Mouse (Mus musculus) cortical plate, adult 2 months (tissue): ENCODE results near the gene Gsta2. TPM values are rescaled to one million over a fixed set of nuclear protein-coding genes. Genes with fewer than 3 reads are reported as not detected.
"Not testable (repeated sequence)": the region's sequence is repeated elsewhere in the genome, so short reads cannot be mapped to it uniquely, and the experiment has no call there.

Experiments
- H3K27ac ChIP-seq: fragments of 200-500 bp; 2 replicates; pipeline ENCODE4 v1.5.1; 2012; ENCODE audit warnings: low read length, control low read depth, inconsistent platforms; ENCODE audit not compliant: insufficient read depth
- H3K4me1 ChIP-seq: fragments of 200-500 bp; 2 replicates; pipeline ENCODE4 v1.6.1; 2011; ENCODE audit warnings: low read length; ENCODE audit not compliant: control insufficient read depth, insufficient read depth
- H3K4me3 ChIP-seq: fragments of 200-500 bp; 2 replicates; pipeline ENCODE4 v1.5.1; 2011; ENCODE audit warnings: mild to moderate bottlenecking, low read length, control low read depth; ENCODE audit not compliant: insufficient read depth
- CTCF ChIP-seq: fragments of 200-500 bp; IDR thresholded peaks from 2 replicates; pipeline ENCODE4 v1.5.1; 2011; ENCODE audit warnings: mild to moderate bottlenecking, control low read depth, low read length; ENCODE audit not compliant: insufficient read depth; ENCODE audit errors: extremely low read depth
- POLR2A ChIP-seq: fragments of 200-500 bp; IDR thresholded peaks from 2 replicates; pipeline ENCODE4 v1.6.1; 2011; ENCODE audit warnings: mild to moderate bottlenecking, low read length, control low read depth; ENCODE audit not compliant: insufficient read depth; ENCODE audit errors: extremely low read depth
- polyA plus RNA-seq: library from polyadenylated mRNA; depleted of rRNA; stranded (reverse); fragments of >200 nt; gene quantifications from 2 replicates; pipeline ENCODE4 v1.2.3, GENCODE M21; 2012; rRNA removed

Gsta2 gene
- polyA plus RNA-seq, 1 experiment, result 0.44 TPM

DNA sequence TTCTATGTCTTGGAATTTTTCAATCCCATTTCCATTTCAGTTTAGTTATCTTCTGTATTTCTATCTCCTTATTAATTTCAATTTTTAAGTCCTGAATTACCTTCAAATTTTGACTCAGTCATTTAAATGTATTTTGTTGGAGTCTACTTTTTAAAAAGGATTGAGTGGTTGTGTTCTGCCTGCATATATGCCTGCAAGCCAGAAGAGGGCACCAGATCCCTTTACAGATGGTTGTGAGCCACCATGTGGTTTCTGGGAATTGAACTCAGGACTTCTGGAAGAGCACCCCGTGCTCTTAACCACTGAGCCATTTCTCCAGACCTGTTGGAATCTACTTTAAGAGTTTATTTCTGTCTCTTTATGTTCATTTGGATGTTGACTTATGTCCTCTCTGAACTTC lies 36.1 kb downstream of the Gsta2 start:
- Histone ChIP-seq H3K4me1 (no peaks in the 10 kb centered on the region), H3K4me3 (no peak overlapping the region), H3K27ac (no peak overlapping the region)
- TF ChIP-seq CTCF (peak; percentile 30; the same call in 1 of the 2 replicates), POLR2A (no peak)

DNA sequence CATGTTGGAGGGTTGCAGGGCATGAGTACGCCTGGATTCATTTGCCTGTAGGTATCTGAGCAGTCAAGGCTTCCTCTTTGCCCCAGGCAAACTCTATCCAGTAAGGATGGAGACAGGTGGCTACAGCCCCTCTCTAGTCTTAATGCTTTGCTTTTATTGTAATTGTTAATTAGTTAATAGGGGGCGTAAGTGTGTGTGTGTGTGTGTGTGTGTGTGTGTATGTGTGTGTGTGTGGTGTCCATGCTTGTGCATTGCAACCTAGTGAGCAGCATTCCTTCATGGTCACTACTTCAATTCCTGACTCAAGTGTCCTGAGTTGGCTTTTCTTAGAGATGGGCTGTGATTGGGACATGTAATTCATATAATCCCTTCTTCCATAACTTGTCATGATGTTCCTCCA lies 40.9 kb downstream of the Gsta2 start, which contains the start of gene Omt2a:
Gene Omt2a (minus strand): TSS at position 101 of the 400 bp plus-strand sequence.
- TF ChIP-seq POLR2A, result no peak
- TF ChIP-seq CTCF, result no peak
- H3K27ac ChIP-seq, result no peak within 1 kb of the TSS
- H3K4me3 ChIP-seq, result no peak within 1 kb of the TSS
- no peaks in the 10 kb centered on the region for H3K4me1 ChIP-seq

- H3K27ac ChIP-seq, H3K4me1 ChIP-seq, H3K4me3 ChIP-seq: not testable (repeated sequence)
Observed at GRCm38 (mm10) chr9:78308122-78308521, 47.5 kb downstream of the Gsta2 start.

DNA sequence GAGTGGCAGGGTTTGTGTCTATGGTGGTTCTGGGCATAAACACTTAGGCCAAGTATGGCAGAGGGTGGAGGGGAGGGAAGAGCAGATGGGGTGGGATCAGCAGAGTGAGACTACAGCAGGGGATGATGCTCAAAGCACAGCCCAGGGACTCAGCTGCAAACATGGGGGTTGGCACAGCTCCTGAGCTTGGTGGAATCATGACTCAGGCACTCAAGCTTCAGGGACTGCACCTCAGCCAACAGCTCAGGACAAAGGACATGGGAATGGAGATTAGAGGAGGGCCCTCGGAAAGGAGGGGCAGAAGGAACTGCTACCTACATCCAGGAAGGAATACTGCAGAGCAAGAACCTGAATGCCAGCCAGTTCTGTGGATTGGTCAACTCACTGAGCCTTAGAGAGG lies 56.4 kb downstream of the Gsta2 start:
- H3K4me3 ChIP-seq, H3K4me1 ChIP-seq, H3K27ac ChIP-seq: not testable (repeated sequence)

GRCm38 (mm10) chr9:78298232-78298631 lies 57.4 kb downstream of the Gsta2 start:
- TF ChIP-seq CTCF, result no peak
- no peak for TF ChIP-seq POLR2A
- Histone ChIP-seq H3K4me1 (no peaks in the 10 kb centered on the region), H3K4me3 (no peak overlapping the region), H3K27ac (no peak overlapping the region)

GRCm38 (mm10) chr9:78296089-78296488 lies 59.5 kb downstream of the Gsta2 start:
- not testable (repeated sequence) for H3K4me3 ChIP-seq, H3K27ac ChIP-seq, H3K4me1 ChIP-seq
- peak; percentile 57 for TF ChIP-seq CTCF

- H3K4me1 ChIP-seq, H3K27ac ChIP-seq, H3K4me3 ChIP-seq: not testable (repeated sequence)
Observed at GRCm38 (mm10) chr9:78294781-78295180, 60.8 kb downstream of the Gsta2 start.

DNA sequence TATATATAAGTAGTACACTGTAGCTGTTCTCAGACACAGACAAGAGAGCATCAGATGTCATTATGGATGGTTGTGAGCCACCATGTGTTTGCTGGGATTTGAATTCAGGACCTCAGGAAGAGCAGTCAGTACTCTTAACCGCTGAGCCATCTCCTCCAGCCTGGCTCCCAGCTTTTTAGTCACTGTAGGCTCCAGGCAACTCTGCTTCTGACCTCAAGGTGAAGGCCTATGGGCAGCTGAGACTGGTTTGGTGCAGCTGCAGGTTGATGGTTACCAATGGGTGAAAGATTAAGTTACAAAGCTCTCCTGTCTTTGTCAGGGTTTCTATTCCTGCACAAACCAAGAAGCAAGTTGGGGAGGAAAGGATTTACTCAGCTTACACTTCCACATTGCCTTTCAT lies 61.9 kb downstream of the Gsta2 start:
- H3K4me3 ChIP-seq, H3K4me1 ChIP-seq, H3K27ac ChIP-seq: not testable (repeated sequence)

GRCm38 (mm10) chr9:78292462-78292861 lies 63.1 kb downstream of the Gsta2 start:
- H3K4me1 ChIP-seq, H3K27ac ChIP-seq, H3K4me3 ChIP-seq: not testable (repeated sequence)

DNA sequence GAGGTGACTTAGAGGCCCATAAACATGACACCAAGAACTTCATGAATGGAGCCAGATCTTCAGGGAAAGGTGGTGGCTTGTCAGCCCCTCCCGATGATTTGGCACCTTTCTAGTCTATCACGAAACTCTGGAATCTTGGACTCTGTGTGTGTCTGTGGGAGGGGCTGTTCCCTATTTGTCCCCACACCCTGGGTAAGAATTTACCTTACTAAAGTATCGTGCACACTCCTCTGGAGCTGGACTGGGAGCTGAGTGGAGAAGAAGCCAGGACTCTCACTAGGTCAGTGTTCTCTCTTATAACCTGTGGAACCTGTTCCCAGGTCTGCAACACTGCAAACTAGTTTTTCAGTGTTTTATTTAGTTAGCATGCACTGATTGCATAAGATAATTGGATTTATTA lies 65.9 kb downstream of the Gsta2 start, which contains the start of gene Gm10639:
Gene Gm10639 (plus strand): TSS at position 201 of the 400 bp plus-strand sequence.
- not testable (repeated sequence) for H3K4me1 ChIP-seq, H3K27ac ChIP-seq, H3K4me3 ChIP-seq

- not testable (repeated sequence) for H3K27ac ChIP-seq, H3K4me1 ChIP-seq, H3K4me3 ChIP-seq
Observed at GRCm38 (mm10) chr9:78289063-78289462, 66.5 kb downstream of the Gsta2 start.

DNA sequence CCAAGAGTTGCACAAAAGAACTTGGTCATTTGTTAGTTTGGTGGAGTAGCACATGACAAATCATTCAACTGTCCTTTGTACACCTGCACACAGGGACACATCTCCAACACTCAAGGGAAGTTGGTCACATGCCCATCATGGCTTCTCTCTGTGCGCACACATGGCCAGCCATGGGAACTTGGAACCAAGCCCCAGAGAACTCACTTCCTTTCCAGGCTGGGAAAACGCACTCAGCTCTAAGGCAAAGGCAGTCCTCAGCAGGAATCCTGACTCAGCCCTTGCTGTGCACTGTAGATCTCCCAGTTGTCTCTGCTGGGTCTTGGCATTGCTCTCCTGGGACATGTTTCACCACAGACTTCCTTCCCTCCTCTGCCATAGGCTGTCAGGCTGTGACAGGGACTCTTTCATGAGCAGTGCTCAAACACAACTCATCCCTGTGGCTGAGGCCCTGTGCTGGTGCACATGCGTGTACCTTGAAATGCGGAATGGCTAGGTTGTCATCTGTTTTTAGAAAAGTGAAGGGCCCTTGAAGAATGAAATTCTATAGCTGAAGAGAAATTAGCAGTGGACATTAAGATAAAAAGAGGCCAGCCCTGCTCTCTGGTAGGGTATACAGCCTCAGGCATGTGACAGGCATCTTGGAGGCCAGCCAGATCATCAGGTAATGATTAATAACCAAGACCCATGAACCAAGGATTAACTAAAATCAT lies 73.4 kb downstream of the Gsta2 start:
- H3K4me3 ChIP-seq, H3K27ac ChIP-seq, H3K4me1 ChIP-seq: not testable (repeated sequence)

Other genes starting within 250 kb of the Gsta2 start
- gene Fbxo9, start 246.7 kb downstream of the Gsta2 start, polyA plus RNA-seq, result 138 and 144 TPM in 2 replicates
- gene Ick, start 246.6 kb downstream of the Gsta2 start, polyA plus RNA-seq, result 18.0 and 19.1 TPM in 2 replicates
- 85.6 and 92.4 TPM in 2 replicates for gene Gsta4, start 173.0 kb downstream of the Gsta2 start, polyA plus RNA-seq
- not detected in 2 replicates for gene Gsta1, start 125.1 kb downstream of the Gsta2 start, polyA plus RNA-seq
- gene Gm3776, start 98.7 kb downstream of the Gsta2 start, polyA plus RNA-seq, result not detected in 2 replicates
- not detected in 2 replicates for gene Gm10639, start 65.9 kb downstream of the Gsta2 start, polyA plus RNA-seq
- not detected in 2 replicates for gene Omt2a, start 41.0 kb downstream of the Gsta2 start, polyA plus RNA-seq
- not detected in 2 replicates for gene Omt2b, start 28.2 kb downstream of the Gsta2 start, polyA plus RNA-seq
- 0.26 TPM in 1 of 2 replicates, not detected in the other for gene Dppa5a, start 12.4 kb upstream of the Gsta2 start, polyA plus RNA-seq
- 0.06 and 0.08 TPM in 2 replicates for gene Ooep, start 22.9 kb upstream of the Gsta2 start, polyA plus RNA-seq
- 0.21 and 0.27 TPM in 2 replicates for gene Ddx43, start 40.0 kb upstream of the Gsta2 start, polyA plus RNA-seq
- gene Cgas, start 87.4 kb upstream of the Gsta2 start, polyA plus RNA-seq, result 0.61 and 0.96 TPM in 2 replicates
- gene Mto1, start 92.4 kb upstream of the Gsta2 start, polyA plus RNA-seq, result 29.6 and 30.4 TPM in 2 replicates
- gene Gm17324, start 93.0 kb upstream of the Gsta2 start, polyA plus RNA-seq, result 1.0 and 1.1 TPM in 2 replicates
- 3,308 and 3,313 TPM in 2 replicates for gene Eef1a1, start 133.4 kb upstream of the Gsta2 start, polyA plus RNA-seq
- 17.4 and 18.1 TPM in 2 replicates for gene Slc17a5, start 232.3 kb upstream of the Gsta2 start, polyA plus RNA-seq